Comparison of ENCODE assay signal across 14 mouse cellular contexts in the genomic region with DNA sequence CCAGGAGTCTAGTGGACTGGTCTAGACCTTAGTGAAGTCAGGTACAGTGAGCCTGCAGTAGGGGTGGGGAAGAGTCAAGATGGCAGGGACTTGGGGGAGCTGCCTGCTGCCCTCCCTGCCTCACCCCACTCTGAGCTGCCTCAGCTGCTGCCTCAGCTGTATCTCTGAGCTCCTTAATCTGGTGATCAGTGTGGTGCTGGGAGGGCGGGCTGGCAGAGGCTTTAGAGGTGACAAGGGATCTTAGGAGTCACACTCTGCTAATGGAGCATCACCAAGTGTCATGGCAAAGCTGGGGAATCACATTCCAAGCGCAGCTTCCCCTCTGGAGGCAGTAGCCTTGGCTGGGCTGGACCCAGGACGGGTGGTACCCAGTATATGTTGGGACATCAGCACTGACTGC.
DNase-seq lines count a peak whose midpoint lies in the region; ATAC-seq and TF ChIP-seq lines count a peak whose summit lies in the region.
"Had no signal": no experiment of that assay in that cellular context is flagged by ENCODE, and none has a peak within 500 bp of the region (broad histone marks: within the 10 kb centered on the region; RNA-seq: fewer than 3 reads in every experiment).

No protein-coding gene starts in this region.

- H3K27me3 ChIP-seq in kidney, embryonic 16.5 days (ENCODE audit: insufficient read depth, low read length) = peaks cover 84% of the 10 kb centered on the region
- H3K27me3 ChIP-seq in forebrain, embryonic 16.5 days (replicated peaks; ENCODE audit: control insufficient read depth, insufficient read depth, low read length) = no peaks in the 10 kb centered on the region
- H3K27me3 ChIP-seq in hindbrain, postnatal 0 days (ENCODE audit: insufficient read depth, low read length) = no peaks in the 10 kb centered on the region
- peaks cover 4% of the 10 kb centered on the region; the same call in 1 of the 2 replicates for H3K27me3 ChIP-seq in neural tube, embryonic 12.5 days (replicated peaks)
- peaks cover 98% of the 10 kb centered on the region for H3K27me3 ChIP-seq in heart, embryonic 12.5 days (replicated peaks)

- no peak overlapping the region for H3K27ac ChIP-seq in kidney, embryonic 16.5 days (ENCODE audit: low read length)
- H3K27ac ChIP-seq in forebrain, embryonic 16.5 days (ENCODE audit: low read length) = peak overlapping the region; percentile 65
- peak overlapping the region; percentile 27; the same call in 1 of the 2 replicates for H3K27ac ChIP-seq in hindbrain, postnatal 0 days
- H3K27ac ChIP-seq in neural tube, embryonic 12.5 days = peak overlapping the region; percentile 99
- no peak overlapping the region for H3K27ac ChIP-seq in heart, embryonic 12.5 days (ENCODE audit: poor library complexity, severe bottlenecking)

- H3K4me2 ChIP-seq in kidney, embryonic 16.5 days (replicated peaks; ENCODE audit: low read depth, low read length) = no peak overlapping the region
- no peak overlapping the region for H3K4me2 ChIP-seq in forebrain, embryonic 16.5 days (ENCODE audit: low read length)
- H3K4me2 ChIP-seq in hindbrain, postnatal 0 days (ENCODE audit: low read depth, low read length) = no peak overlapping the region
- H3K4me2 ChIP-seq in neural tube, embryonic 12.5 days (replicated peaks) = no peak overlapping the region
- H3K4me2 ChIP-seq in heart, embryonic 12.5 days = no peak overlapping the region

- H3K9ac ChIP-seq in kidney, embryonic 16.5 days (replicated peaks; ENCODE audit: low read length) = no peak overlapping the region
- H3K9ac ChIP-seq in forebrain, embryonic 16.5 days (replicated peaks; ENCODE audit: low read depth, low read length) = no peak overlapping the region
- no peak overlapping the region for H3K9ac ChIP-seq in hindbrain, postnatal 0 days (replicated peaks; ENCODE audit: low read length)
- H3K9ac ChIP-seq in neural tube, embryonic 12.5 days = no peak overlapping the region
- no peak overlapping the region for H3K9ac ChIP-seq in heart, embryonic 12.5 days

- no peak overlapping the region for H3K4me3 ChIP-seq in kidney, embryonic 16.5 days (ENCODE audit: low read length)
- H3K4me3 ChIP-seq in forebrain, embryonic 16.5 days (replicated peaks; ENCODE audit: low read length) = no peak overlapping the region
- no peak overlapping the region for H3K4me3 ChIP-seq in hindbrain, postnatal 0 days (ENCODE audit: low read length)
- H3K4me3 ChIP-seq in neural tube, embryonic 12.5 days = no peak overlapping the region
- no peak overlapping the region for H3K4me3 ChIP-seq in heart, embryonic 12.5 days

- no peak for DNase-seq in kidney, postnatal 14 days
- DNase-seq in hindbrain, postnatal 0 days (ENCODE audit: low spot score) = no peak
- DNase-seq in urinary bladder, adult 2 months (ENCODE audit: low spot score) = no peak
- DNase-seq in spleen, postnatal 14 days (ENCODE audit: low spot score in 2 of 2) = no peak
- DNase-seq: adrenal gland, postnatal 14 days; cerebellum, adult 9-11 months; heart, adult 18-20 months; layer of hippocampus, adult 9-11 months; lung, adult 2 months; thymus, postnatal 4 days had no signal

- TF ChIP-seq CTCF in hindbrain, postnatal 0 days (IDR thresholded peaks at IDR 0.05; ENCODE audit: low read depth) = no peak

- no peaks in the 10 kb centered on the region for H3K36me3 ChIP-seq in kidney, embryonic 16.5 days (ENCODE audit: insufficient read depth, low read length)
- H3K36me3 ChIP-seq in forebrain, embryonic 16.5 days (ENCODE audit: control insufficient read depth, insufficient read depth) = peaks cover 10% of the 10 kb centered on the region; the same call in 1 of the 2 replicates
- H3K36me3 ChIP-seq in hindbrain, postnatal 0 days (ENCODE audit: insufficient read depth, low read length) = peaks cover 18% of the 10 kb centered on the region; the same call in 1 of the 2 replicates
- peaks cover 58% of the 10 kb centered on the region for H3K36me3 ChIP-seq in neural tube, embryonic 12.5 days
- no peaks in the 10 kb centered on the region for H3K36me3 ChIP-seq in heart, embryonic 12.5 days

- H3K9me3 ChIP-seq in kidney, embryonic 16.5 days (ENCODE audit: low read length) = no peaks in the 10 kb centered on the region
- no peaks in the 10 kb centered on the region for H3K9me3 ChIP-seq in forebrain, embryonic 16.5 days (ENCODE audit: control insufficient read depth, low read length)
- no peaks in the 10 kb centered on the region for H3K9me3 ChIP-seq in hindbrain, postnatal 0 days (ENCODE audit: low read length)
- no peaks in the 10 kb centered on the region for H3K9me3 ChIP-seq in neural tube, embryonic 12.5 days
- H3K9me3 ChIP-seq in heart, embryonic 12.5 days (replicated peaks) = no peaks in the 10 kb centered on the region

- H3K4me1 ChIP-seq in kidney, embryonic 16.5 days (ENCODE audit: insufficient read depth, low read length) = no peaks in the 10 kb centered on the region
- H3K4me1 ChIP-seq in forebrain, embryonic 16.5 days (replicated peaks; ENCODE audit: control insufficient read depth, insufficient read depth, low read length) = peaks cover 79% of the 10 kb centered on the region
- peaks cover 37% of the 10 kb centered on the region for H3K4me1 ChIP-seq in hindbrain, postnatal 0 days (ENCODE audit: insufficient read depth, low read length)
- H3K4me1 ChIP-seq in neural tube, embryonic 12.5 days = peaks cover 92% of the 10 kb centered on the region
- peaks cover 20% of the 10 kb centered on the region for H3K4me1 ChIP-seq in heart, embryonic 12.5 days (replicated peaks)

- 20% methylated on average over 3 of the region's 3 CpGs for WGBS in kidney, embryonic 16.5 days
- 45% methylated on average over 3 of the region's 3 CpGs for WGBS in forebrain, embryonic 16.5 days
- WGBS in hindbrain, postnatal 0 days = 36% methylated on average over 3 of the region's 3 CpGs
- 40% methylated on average over 3 of the region's 3 CpGs for WGBS in neural tube, embryonic 12.5 days
- 16% methylated on average over 3 of the region's 3 CpGs for WGBS in heart, embryonic 12.5 days

- ATAC-seq in kidney, embryonic 16.5 days (ENCODE audit: low FRiP score, low TSS enrichment) = 0 out of 2 replicates have a peak, but pooled peaks have one; percentile 27
- no peak for ATAC-seq in forebrain, embryonic 16.5 days
- ATAC-seq in hindbrain, postnatal 0 days = no peak
- ATAC-seq in neural tube, embryonic 12.5 days (ENCODE audit: low FRiP score, low read depth) = no peak
- no peak for ATAC-seq in heart, embryonic 12.5 days (ENCODE audit: insufficient number of reproducible peaks, low FRiP score)

Comparison
In these comparisons a context has a peak if more than half of its experiments do, and no peak if none do; other contexts are left out.
1. H3K27ac ChIP-seq: peak in forebrain, embryonic 16.5 days (single experiment), hindbrain, postnatal 0 days (single experiment) and neural tube, embryonic 12.5 days (single experiment); none in kidney, embryonic 16.5 days (single experiment) and heart, embryonic 12.5 days (single experiment).